Mouse (Mus musculus): Measurements from ENCODE around the gene Abcb1b.
"Not testable (repeated sequence)": the region's sequence is repeated elsewhere in the genome, so short reads cannot be mapped to it uniquely, and the experiment has no call there.

Gene Abcb1b

GRCm38 (mm10) chr5:8863580-8864337, 65.8 kb downstream of the Abcb1b start:
- no peak for DNase-seq (ENCODE audit: low read depth, low spot score)

- DNase-seq (ENCODE audit: low read depth, low spot score) = not testable (repeated sequence)
Measured at GRCm38 (mm10) chr5:8865630-8866029, 67.7 kb downstream of the Abcb1b start.

- no peak for DNase-seq (ENCODE audit: low read depth, low spot score)
Measured at GRCm38 (mm10) chr5:8866366-8866765, 68.4 kb downstream of the Abcb1b start.

GRCm38 (mm10) chr5:8868019-8868418, 70.1 kb downstream of the Abcb1b start:
- DNase-seq (ENCODE audit: low read depth, low spot score) = no peak

GRCm38 (mm10) chr5:8872979-8873915, 75.3 kb downstream of the Abcb1b start:
- DNase-seq (ENCODE audit: low read depth, low spot score) = no peak

GRCm38 (mm10) chr5:8877086-8877485, 79.1 kb downstream of the Abcb1b start:
- no peak for DNase-seq (ENCODE audit: low read depth, low spot score)

- DNase-seq (ENCODE audit: low read depth, low spot score) = no peak
Measured at GRCm38 (mm10) chr5:8877800-8878199, 79.9 kb downstream of the Abcb1b start.

GRCm38 (mm10) chr5:8885837-8886236, 87.9 kb downstream of the Abcb1b start:
- DNase-seq (ENCODE audit: low read depth, low spot score) = no peak

GRCm38 (mm10) chr5:8893300-8894103, 95.6 kb downstream of the Abcb1b start, which contains the start of gene Abcb4:
Gene Abcb4 (plus strand): TSS chr5:8893717.
- peak; percentile 42 for DNase-seq (ENCODE audit: low read depth, low spot score)

- no peak for DNase-seq (ENCODE audit: low read depth, low spot score)
Measured at GRCm38 (mm10) chr5:8894104-8894425, 96.1 kb downstream of the Abcb1b start.

GRCm38 (mm10) chr5:8894641-8895490, 96.9 kb downstream of the Abcb1b start:
- no peak for DNase-seq (ENCODE audit: low read depth, low spot score)

- peak; percentile 57 for DNase-seq (ENCODE audit: low read depth, low spot score)
Measured at GRCm38 (mm10) chr5:8896198-8896597, 98.3 kb downstream of the Abcb1b start.

- no peak for DNase-seq (ENCODE audit: low read depth, low spot score)
Measured at GRCm38 (mm10) chr5:8898246-8898645, 100.3 kb downstream of the Abcb1b start.

GRCm38 (mm10) chr5:8901001-8901400, 103.1 kb downstream of the Abcb1b start:
- DNase-seq (ENCODE audit: low read depth, low spot score) = no peak

- no peak for DNase-seq (ENCODE audit: low read depth, low spot score)
Measured at GRCm38 (mm10) chr5:8902141-8902817, 104.3 kb downstream of the Abcb1b start.

GRCm38 (mm10) chr5:8904539-8904938, 106.6 kb downstream of the Abcb1b start:
- no peak for DNase-seq (ENCODE audit: low read depth, low spot score)

- no peak for DNase-seq (ENCODE audit: low read depth, low spot score)
Measured at GRCm38 (mm10) chr5:8911567-8912198, 113.7 kb downstream of the Abcb1b start.

Measured in ES-CJ7 (cell line).